Mouse (Mus musculus) intestine, embryonic 16.5 days (tissue): ENCODE measurements around the gene Tsks. TPM values are rescaled to one million over a fixed set of nuclear protein-coding genes. Genes with fewer than 3 reads are reported as not detected.

ENCODE experiments used
- ATAC-seq: fragments of 200-750 bp; cut with Nextera tagmentation; 2 replicates; pipeline ENCODE4 v1.8.0; 2017; ENCODE audit warnings: moderate TSS enrichment, moderate library complexity
- H3K27ac ChIP-seq: fragments of 300-500 bp; sonication (generic); 2 replicates; pipeline ENCODE4 v1.5.1; 2014; ENCODE audit warnings: mild to moderate bottlenecking, low read length
- H3K27me3 ChIP-seq: fragments of 300-500 bp; sonication (generic); replicated peaks from 2 replicates; pipeline ENCODE4 v1.6.1; 2014; ENCODE audit warnings: low read length, control low read depth, mixed read lengths; ENCODE audit not compliant: control insufficient read depth, insufficient read depth
- H3K36me3 ChIP-seq: fragments of 300-500 bp; sonication (generic); 2 replicates; pipeline ENCODE4 v1.6.1; 2014; ENCODE audit warnings: low read length, control low read depth; ENCODE audit not compliant: control insufficient read depth, insufficient read depth
- H3K4me1 ChIP-seq: fragments of 300-500 bp; sonication (generic); 2 replicates; pipeline ENCODE4 v1.6.1; 2014; ENCODE audit warnings: low read length, control low read depth, mixed read lengths; ENCODE audit not compliant: control insufficient read depth, insufficient read depth
- H3K4me2 ChIP-seq: fragments of 300-500 bp; sonication (generic); 2 replicates; pipeline ENCODE4 v1.6.1; 2014; ENCODE audit warnings: low read depth, low read length, control low read depth
- H3K4me3 ChIP-seq: fragments of 300-500 bp; sonication (generic); 2 replicates; pipeline ENCODE4 v1.5.1; 2014; ENCODE audit warnings: mild to moderate bottlenecking, low read length
- H3K9ac ChIP-seq: fragments of 300-500 bp; sonication (generic); 2 replicates; pipeline ENCODE4 v1.6.1; 2014; ENCODE audit warnings: low read depth, low read length
- H3K9me3 ChIP-seq: fragments of 300-500 bp; sonication (generic); 2 replicates; pipeline ENCODE4 v1.6.1; 2016; ENCODE audit warnings: low read length, control low read depth; ENCODE audit not compliant: control insufficient read depth
- WGBS: fragments of 180-500 bp; shearing (Covaris S2); extraction: QIAGEN DNeasy Blood & Tissue Kit; methylation state at CpG from one replicate; pipeline ENCODE4 v1.1.7; 2014; 5-methylcytosine and 5-hydroxymethylcytosine counted together
- polyA plus RNA-seq: library from polyadenylated mRNA; unstranded; fragments of >200 nt; fragmentation: Nextera tagmentation; extraction: Ambion mirVana; gene quantifications from 2 replicates; pipeline ENCODE4 v1.2.1, GENCODE M21; 2015

Tsks gene
- polyA plus RNA-seq, 1 experiment from 2014 or later, result not detected

DNA sequence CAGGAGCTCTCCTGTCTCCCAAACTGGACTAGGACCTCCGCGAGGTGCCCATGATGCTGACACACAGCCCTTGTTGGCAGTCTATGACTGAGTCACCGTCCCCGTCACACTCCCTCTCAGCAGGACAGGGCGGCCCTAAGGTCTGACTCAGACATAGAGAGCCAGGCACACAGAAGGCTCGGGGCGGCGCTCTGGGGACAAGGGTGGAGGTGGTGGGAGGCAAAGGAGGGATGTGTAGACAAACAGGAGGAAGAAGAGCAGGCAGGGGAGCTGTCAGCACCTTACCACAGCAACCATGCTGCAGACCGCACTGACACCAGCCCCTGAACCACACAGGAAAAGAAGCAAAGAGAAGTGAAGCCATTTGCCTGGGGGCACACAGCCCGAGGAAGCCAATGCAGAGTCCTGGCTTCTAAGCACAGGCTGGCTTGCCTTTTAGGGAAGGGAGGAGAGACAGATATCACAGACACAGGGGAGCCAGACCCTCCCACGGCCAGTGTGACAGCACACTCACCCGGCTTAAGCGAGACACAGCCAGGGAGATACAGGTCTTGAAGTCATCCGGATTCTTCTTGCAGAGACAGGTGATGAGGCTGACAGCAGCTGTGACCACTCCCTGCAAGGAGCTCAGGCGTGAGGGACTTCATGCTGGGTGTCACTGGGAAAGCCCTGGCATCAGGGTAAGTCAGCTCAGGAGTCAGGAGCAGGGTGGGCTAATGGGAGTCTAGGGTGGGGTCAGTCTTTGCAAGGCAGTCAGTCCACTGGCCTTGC is 34.1 kb upstream of the Tsks start:
- Histone ChIP-seq H3K27me3 (no peaks in the 10 kb centered on the region), H3K27ac (no peak overlapping the region), H3K36me3 (peaks cover 42% of the 10 kb centered on the region), H3K4me2 (no peak overlapping the region), H3K4me1 (no peaks in the 10 kb centered on the region), H3K9me3 (no peaks in the 10 kb centered on the region), H3K4me3 (no peak overlapping the region), H3K9ac (no peak overlapping the region)
- WGBS, result 90% methylated on average over 15 of the region's 15 CpGs
- ATAC-seq, result no peak

DNA sequence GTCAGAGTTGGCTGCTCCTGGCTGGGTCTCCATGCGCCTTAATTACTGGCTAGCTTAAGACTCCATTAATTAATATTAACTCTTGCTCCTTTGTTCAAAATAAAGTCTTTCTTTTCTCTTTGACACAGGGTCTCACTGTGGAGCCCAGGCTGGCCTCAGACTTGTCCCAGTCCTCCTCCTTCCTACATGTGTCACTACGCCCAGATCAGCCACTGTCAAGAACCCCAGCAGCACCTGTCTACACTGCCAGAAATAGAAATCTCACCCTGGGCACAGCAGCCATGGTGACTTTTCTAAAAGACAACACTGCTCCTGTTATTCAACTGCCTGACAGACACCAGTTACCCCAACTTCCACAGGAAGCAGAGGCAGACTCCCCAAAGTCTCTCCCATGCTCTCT is 28.6 kb upstream of the Tsks start:
- Histone ChIP-seq H3K4me3 (no peak overlapping the region), H3K27ac (no peak overlapping the region), H3K27me3 (no peaks in the 10 kb centered on the region), H3K9me3 (no peaks in the 10 kb centered on the region), H3K9ac (no peak overlapping the region), H3K36me3 (peaks cover 9% of the 10 kb centered on the region), H3K4me1 (peaks cover 7% of the 10 kb centered on the region; the same call in 1 of the 2 replicates), H3K4me2 (no peak overlapping the region)
- 92% methylated on average over 2 of the region's 2 CpGs for WGBS
- ATAC-seq, result no peak

DNA sequence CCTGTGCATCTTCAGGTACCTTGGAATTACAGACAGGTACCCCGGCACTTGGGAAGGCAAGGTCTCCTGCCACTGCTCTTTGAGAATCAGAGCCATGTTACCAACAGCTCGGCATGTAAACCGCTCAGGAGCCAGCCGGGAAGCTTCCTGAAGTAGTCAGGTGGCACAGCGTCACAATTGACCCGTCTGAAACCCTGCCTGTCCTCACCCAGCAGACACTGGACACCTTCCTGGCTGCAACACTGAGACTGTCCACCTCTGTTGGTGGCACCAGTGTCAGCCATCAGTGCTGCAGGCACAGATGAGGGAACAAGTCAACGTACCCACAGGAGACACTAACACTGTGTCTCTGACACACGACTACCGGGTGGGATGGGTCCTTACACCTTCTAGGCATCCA is 27.7 kb upstream of the Tsks start:
- no peaks in the 10 kb centered on the region for H3K9me3 ChIP-seq
- no peak overlapping the region for H3K9ac ChIP-seq
- WGBS, result 91% methylated on average over 9 of the region's 9 CpGs
- H3K4me2 ChIP-seq, result no peak overlapping the region
- H3K4me1 ChIP-seq, result peaks cover 7% of the 10 kb centered on the region; the same call in 1 of the 2 replicates
- H3K4me3 ChIP-seq, result no peak overlapping the region
- no peak overlapping the region for H3K27ac ChIP-seq
- no peak for ATAC-seq
- no peaks in the 10 kb centered on the region for H3K27me3 ChIP-seq
- H3K36me3 ChIP-seq, result peaks cover 6% of the 10 kb centered on the region; the same call in 1 of the 2 replicates

DNA sequence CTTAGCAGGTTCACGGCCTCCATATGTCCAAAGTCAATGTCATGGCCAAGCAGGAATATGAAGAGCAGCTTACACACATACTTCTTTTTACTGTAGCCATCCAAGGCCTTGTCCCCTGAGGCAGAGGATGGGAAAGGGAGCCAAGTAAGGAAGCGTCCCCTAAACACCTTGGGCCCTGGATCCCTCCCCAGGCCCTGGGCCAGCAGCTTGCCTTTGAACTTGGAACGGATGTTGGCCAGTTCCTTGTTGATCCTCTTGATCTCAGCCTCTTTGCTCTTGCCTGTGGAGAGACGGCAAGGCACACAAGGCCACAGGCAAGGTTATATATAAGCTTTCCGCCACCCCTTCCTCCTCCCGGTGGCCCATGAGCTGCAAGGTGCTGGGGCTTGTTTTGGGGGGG is 26.8 kb upstream of the Tsks start:
- H3K36me3 ChIP-seq, result peaks cover 6% of the 10 kb centered on the region; the same call in 1 of the 2 replicates
- no peak overlapping the region for H3K9ac ChIP-seq
- no peaks in the 10 kb centered on the region for H3K9me3 ChIP-seq
- no peak overlapping the region for H3K4me3 ChIP-seq
- WGBS, result 90% methylated on average over 6 of the region's 6 CpGs
- no peaks in the 10 kb centered on the region for H3K27me3 ChIP-seq
- no peak overlapping the region for H3K4me2 ChIP-seq
- H3K27ac ChIP-seq, result no peak overlapping the region
- peaks cover 7% of the 10 kb centered on the region; the same call in 1 of the 2 replicates for H3K4me1 ChIP-seq
- ATAC-seq, result no peak

DNA sequence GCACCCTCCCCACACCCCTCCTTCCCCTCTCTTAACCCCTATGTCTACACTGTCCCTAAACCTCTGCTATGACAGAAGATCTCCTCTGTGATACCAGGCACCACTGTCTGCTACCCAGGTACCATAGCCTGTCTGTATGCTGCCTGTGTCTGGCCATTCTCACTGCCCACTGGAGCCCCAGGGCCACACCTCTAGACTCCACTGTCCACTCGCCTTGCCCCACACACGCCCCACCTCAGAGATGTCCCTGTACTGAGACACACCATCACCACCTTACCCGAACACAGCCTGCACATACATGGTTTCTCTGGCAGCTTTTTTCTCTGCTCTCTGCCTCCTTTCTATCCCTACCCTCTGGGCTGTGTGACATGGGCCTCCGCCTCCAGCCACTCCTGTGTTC is 26.1 kb upstream of the Tsks start:
- Histone ChIP-seq H3K36me3 (peaks cover 6% of the 10 kb centered on the region; the same call in 1 of the 2 replicates), H3K4me1 (peaks cover 7% of the 10 kb centered on the region; the same call in 1 of the 2 replicates), H3K9ac (no peak overlapping the region), H3K27me3 (no peaks in the 10 kb centered on the region), H3K27ac (no peak overlapping the region), H3K9me3 (no peaks in the 10 kb centered on the region), H3K4me3 (no peak overlapping the region), H3K4me2 (no peak overlapping the region)
- peak; percentile 38; the same call in 1 of the 2 replicates for ATAC-seq
- 89% methylated on average over 4 of the region's 4 CpGs for WGBS

DNA sequence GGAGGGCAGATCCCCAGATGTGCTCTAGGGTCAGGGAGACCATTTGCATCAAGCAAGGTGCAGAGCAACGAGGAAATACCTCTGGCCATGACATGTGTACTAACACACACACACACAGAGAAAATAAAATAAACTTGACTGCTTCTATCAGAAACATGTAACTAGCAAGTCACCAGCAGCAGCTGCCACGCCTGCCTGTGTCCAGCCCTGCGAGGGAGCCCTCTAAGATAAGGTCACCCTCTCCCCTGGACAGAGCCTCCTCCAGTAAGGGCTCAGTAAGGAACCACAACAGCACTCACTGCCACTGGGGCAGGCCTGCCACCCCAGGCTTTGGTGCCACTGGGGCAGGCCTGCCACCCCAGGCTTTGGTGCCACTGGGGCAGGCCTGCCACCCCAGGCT is 24.8 kb upstream of the Tsks start:
- peaks cover 6% of the 10 kb centered on the region; the same call in 1 of the 2 replicates for H3K36me3 ChIP-seq
- no peaks in the 10 kb centered on the region for H3K9me3 ChIP-seq
- H3K4me2 ChIP-seq, result no peak overlapping the region
- no peaks in the 10 kb centered on the region for H3K27me3 ChIP-seq
- H3K9ac ChIP-seq, result no peak overlapping the region
- H3K4me3 ChIP-seq, result no peak overlapping the region
- WGBS, result 72% methylated on average over 3 of the region's 3 CpGs
- ATAC-seq, result no peak
- no peak overlapping the region for H3K27ac ChIP-seq
- H3K4me1 ChIP-seq, result peaks cover 7% of the 10 kb centered on the region; the same call in 1 of the 2 replicates

DNA sequence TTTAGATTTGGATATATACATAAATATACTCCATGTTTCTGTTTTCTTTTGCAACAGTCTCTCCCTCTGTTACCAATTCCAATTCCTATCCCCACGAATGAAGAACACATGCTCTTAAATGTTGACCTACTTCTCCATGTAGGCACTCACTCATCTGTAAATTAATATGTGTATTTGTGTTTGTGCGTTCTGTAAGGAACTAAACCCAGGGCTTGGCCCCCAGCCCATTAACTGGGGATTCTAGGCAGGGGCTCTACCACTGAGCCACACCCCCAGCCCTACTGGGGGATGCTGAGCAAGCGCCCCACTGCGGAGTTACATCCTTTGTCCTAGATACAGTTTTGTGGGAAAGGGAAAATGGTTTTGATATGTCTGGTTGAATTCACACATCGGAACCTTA is 23.9 kb upstream of the Tsks start:
- H3K9ac ChIP-seq, result no peak overlapping the region

DNA sequence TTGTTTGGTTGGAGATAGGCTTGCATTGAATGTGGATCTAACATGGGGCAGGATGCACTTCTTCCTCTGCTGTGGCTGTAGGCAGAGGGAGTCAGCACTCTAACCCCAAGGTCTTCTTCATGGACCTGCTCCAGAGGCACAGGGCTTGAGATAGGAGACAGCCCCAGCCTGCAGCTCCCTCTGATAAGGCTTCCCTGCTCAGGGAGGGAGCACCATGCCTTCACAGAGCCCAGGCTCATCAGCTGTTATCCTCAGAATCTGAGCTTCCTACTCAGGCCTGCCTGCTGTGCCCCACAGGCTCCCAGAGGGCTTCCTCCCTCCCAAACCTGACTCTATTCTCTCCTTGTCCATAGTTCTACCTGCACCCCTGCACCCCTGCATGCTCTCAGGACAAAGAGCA is 20.5 kb upstream of the Tsks start:
- Histone ChIP-seq H3K36me3 (no peaks in the 10 kb centered on the region), H3K4me2 (no peak overlapping the region), H3K4me1 (peaks cover 5% of the 10 kb centered on the region), H3K4me3 (no peak overlapping the region), H3K27me3 (no peaks in the 10 kb centered on the region), H3K9me3 (no peaks in the 10 kb centered on the region), H3K27ac (no peak overlapping the region), H3K9ac (no peak overlapping the region)
- no peak for ATAC-seq

More for the DNA sequence above, 23.9 kb upstream of the Tsks start:
- H3K4me2 ChIP-seq, result no peak overlapping the region
- peaks cover 6% of the 10 kb centered on the region; the same call in 1 of the 2 replicates for H3K36me3 ChIP-seq
- no peaks in the 10 kb centered on the region for H3K27me3 ChIP-seq
- peaks cover 7% of the 10 kb centered on the region; the same call in 1 of the 2 replicates for H3K4me1 ChIP-seq
- no peak for ATAC-seq
- H3K4me3 ChIP-seq, result no peak overlapping the region
- WGBS, result 88% methylated on average over 5 of the region's 5 CpGs
- no peak overlapping the region for H3K27ac ChIP-seq
- no peaks in the 10 kb centered on the region for H3K9me3 ChIP-seq

DNA sequence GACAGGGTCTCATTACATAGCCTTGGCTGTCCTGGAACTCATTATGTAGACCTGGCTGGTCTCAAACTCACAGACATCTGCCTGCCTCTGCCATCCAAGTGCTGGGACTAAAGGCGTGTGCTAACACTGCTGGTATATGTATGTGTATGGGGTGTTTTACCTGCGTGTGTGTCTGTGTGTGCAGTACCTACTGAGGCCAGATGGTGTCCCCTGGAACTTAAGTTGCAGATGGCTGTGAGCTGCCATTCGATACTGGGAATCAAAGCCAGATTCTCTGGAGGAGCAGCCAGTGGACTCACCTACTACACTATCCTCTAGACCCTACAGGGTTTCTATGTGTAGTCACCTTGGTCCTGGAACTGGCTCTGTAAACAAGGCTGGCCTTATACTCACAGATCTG is 17.5 kb upstream of the Tsks start:
- H3K4me1 ChIP-seq, result peaks cover 15% of the 10 kb centered on the region
- H3K4me3 ChIP-seq, result no peak overlapping the region
- no peak overlapping the region for H3K4me2 ChIP-seq
- no peaks in the 10 kb centered on the region for H3K27me3 ChIP-seq
- 66% methylated on average over 3 of the region's 3 CpGs for WGBS
- no peak overlapping the region for H3K9ac ChIP-seq
- H3K27ac ChIP-seq, result no peak overlapping the region
- no peaks in the 10 kb centered on the region for H3K36me3 ChIP-seq
- no peaks in the 10 kb centered on the region for H3K9me3 ChIP-seq
- no peak for ATAC-seq
